Mouse (Mus musculus) erythroblast, adult 5-6 weeks (primary cell): ENCODE results near the gene Tlcd2. TPM values are rescaled to one million over a fixed set of nuclear protein-coding genes. Genes with fewer than 3 reads are reported as not detected.

ENCODE experiments used
- ATAC-seq: replicated peaks from 2 replicates; pipeline ENCODE4 v1.8.0; 2016; ENCODE audit warnings: moderate number of reproducible peaks, mild to moderate bottlenecking, moderate TSS enrichment, inconsistent platforms; ENCODE audit not compliant: poor library complexity, low FRiP score, severe bottlenecking
- total RNA-seq, 2 experiments: library from RNA; stranded (forward) in 1 of 2; stranded (reverse) in 1 of 2; fragments of 150-400 nt in 1 of 2; fragments of 200-764, 138-1000 nt in 1 of 2; gene quantifications; 2 replicates each; pipeline versions ENCODE4 v1.2.3 to v1.2.4; 2015 to 2017; ENCODE audit warnings: low replicate concordance in 2 of 2

The Tlcd2 gene
- total RNA-seq (2015; ENCODE audit: low replicate concordance), result 1.5 and 3.7 TPM in 2 replicates
- 1.3 and 5.5 TPM in 2 replicates for total RNA-seq (2017; ENCODE audit: low replicate concordance)

GRCm38 (mm10) chr11:75460844-75461742 lies at the start of gene Tlcd2:
Gene Tlcd2, plus strand, starts transcription at chr11:75461715.
- ATAC-seq, result peak; percentile 71

DNA sequence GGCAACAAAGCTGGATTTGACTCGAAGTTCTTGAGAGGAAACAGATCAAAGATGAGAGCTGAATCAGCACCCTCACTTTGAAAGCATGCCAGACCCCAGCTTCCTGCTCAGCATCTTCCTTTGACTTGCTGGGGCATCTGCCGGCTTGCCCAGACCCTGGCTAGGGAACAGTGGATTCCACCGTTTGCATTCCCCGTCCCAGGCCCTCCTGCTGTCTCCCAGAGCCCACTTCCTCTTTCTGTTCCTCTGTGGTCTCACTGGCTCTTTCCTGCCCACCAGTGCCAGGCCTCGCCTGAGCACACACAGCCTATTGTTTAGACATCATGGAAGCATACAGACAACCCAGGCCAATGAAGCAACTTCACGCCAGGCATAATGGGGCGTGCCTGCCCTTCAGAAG lies 46.4 kb upstream of the Tlcd2 start:
- no peak for ATAC-seq

- no peak for ATAC-seq
Observed at GRCm38 (mm10) chr11:75415994-75416393, 45.5 kb upstream of the Tlcd2 start.

GRCm38 (mm10) chr11:75420037-75420436 lies 41.5 kb upstream of the Tlcd2 start:
- ATAC-seq, result no peak

- ATAC-seq, result no peak
Observed at GRCm38 (mm10) chr11:75420810-75421374, 40.6 kb upstream of the Tlcd2 start.

DNA sequence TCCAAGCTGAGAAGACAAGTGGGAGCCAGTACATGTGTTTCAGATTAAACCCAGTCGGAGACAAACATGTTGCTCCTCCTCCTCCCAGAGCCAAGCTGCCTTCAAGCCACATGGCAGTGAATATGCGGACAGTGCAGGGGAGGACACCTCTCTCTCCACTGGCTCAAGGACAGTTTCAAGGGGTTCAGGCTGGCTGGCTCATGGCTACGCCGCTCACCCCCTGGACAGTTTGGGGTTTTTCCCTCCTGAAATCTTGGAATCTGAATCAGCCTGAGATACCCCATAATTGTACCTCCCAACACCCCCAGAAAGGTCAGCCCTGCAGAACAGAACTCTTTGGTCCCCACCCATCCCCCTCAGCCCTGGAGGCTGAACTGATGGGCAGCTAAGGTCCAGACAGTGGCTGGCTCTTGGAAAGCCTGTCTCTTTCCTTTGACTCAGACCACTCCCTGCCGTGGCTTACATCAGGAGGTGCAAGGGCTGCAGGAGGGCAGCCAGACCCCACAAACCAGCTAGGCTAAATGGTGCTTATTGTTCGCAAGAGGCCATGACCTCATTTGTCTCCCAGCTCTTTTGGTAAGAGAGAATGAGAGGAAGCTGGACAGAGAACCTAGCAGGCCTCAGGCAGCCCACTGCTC lies 40.0 kb upstream of the Tlcd2 start:
- no peak for ATAC-seq

DNA sequence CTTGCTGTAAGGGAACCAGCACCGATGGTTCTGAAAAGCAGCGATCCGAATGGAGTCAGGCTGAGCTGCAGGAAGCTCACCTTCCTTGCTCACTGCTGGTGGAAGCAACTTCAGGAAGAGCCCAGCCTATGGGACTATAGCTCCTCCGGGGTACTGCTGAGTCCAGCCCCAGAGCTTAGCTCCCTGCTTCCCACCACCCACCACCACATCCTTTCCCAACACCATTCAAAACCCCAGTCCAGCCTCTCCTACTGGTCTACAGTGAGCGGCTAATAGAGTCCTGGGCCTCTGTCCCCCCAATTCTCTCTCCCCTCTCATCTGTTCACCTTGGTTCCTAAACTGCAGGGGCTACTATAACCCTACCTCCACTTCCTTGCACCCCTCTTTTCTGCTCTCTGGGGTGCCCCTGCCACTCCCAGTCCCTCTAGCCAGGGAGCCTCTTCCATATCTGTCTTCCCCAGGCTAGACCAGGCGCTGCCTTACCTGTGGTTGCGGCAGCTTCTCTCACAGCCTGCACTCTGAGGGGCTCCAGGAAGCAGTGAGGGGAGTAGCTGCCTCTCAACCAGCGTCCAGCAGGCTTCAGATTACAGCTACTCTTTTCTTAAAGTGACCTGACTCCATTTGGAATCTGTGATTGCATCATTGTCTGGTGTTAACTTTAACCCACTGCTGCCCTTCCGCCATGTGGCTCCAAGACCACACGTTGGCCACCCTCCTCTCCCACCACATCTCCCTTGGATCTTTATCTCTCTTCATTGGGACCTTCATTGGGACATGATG lies 39.3 kb upstream of the Tlcd2 start, which contains the start of gene Serpinf1:
TSS of gene Serpinf1 (minus strand) at position 689 of the 780 bp plus-strand sequence.
- ATAC-seq, result no peak

DNA sequence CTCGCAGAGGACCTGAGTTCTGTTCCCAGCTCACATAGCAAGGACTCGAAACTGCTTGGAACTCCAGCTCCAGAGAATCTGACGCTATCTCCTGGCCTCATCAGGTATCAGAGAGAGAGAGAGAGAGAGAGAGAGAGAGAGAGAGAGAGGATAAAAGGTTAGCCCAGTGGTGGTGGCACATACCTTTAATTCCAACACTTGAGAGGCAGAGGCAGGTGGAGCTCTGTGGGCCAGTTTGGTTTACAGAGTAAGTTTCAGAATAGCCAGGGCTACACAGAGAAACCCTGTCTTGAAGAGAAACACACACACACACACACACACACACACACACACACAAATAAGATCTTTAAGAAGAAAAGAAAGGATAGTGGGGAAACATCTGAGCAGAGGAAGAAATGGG lies 38.4 kb upstream of the Tlcd2 start:
- ATAC-seq, result no peak

GRCm38 (mm10) chr11:75424033-75424432 lies 37.5 kb upstream of the Tlcd2 start:
- no peak for ATAC-seq

GRCm38 (mm10) chr11:75424459-75424858 lies 37.1 kb upstream of the Tlcd2 start:
- no peak for ATAC-seq

DNA sequence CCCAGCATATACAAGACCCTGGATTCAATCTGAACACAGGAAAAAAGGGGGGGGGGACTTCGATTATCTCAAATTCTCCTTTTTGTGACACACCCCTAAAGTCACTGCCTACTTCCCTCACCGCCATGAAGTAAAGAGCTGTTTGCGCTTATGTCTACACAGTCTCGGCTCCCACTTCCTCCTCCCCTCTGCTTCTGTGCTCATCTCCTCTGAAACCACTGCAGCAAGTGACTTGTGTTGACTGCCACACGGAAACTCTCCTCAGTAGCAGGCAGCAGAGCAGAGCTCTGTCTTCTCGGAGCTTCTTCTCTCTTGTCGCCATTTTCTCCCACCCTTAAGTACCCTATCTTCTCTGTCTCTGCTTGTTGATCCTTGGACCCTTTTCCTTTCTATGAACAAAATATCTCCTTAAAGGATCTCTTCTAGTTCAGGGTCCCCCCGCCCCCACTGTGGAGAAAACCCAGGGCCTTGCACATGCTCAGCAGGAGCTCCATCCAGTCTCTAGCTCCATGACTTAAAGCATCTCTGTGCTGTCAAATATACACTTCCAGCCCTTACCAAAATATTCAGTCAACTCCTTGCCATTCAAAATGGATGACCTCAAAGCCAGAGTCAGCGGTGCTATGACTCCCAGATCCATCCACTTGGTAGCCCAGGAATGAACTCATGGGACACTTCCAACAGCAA lies 32.4 kb upstream of the Tlcd2 start:
- no peak for ATAC-seq

DNA sequence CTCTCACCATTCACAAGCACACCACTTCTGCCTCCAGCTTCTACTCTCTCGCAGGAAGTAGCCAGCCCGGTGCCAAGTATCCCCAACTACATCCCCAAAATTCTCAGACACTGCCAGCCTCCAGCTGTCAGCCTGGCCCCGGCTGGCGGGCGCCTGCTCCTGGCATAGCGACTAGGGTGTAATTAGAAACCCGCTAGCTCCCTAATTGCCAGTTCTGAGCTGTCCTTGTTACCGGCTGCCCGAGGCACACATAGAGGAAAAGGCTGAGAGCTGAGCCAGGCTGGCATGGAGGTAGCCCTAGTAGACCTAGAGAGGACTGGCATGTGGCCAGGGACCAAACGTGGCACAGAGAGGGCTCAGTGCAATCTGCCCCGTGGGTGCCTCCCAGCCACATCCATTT lies 30.2 kb upstream of the Tlcd2 start:
- ATAC-seq, result no peak

- ATAC-seq, result no peak
Observed at GRCm38 (mm10) chr11:75434138-75434537, 27.4 kb upstream of the Tlcd2 start.

GRCm38 (mm10) chr11:75438194-75438593 lies 23.3 kb upstream of the Tlcd2 start:
- ATAC-seq, result no peak

- ATAC-seq, result no peak
Observed at GRCm38 (mm10) chr11:75438804-75439203, 22.7 kb upstream of the Tlcd2 start.

- no peak for ATAC-seq
Observed at GRCm38 (mm10) chr11:75439363-75439762, 22.2 kb upstream of the Tlcd2 start, which contains the start of gene Serpinf2. Gene Serpinf2, minus strand, starts transcription at chr11:75439591.

DNA sequence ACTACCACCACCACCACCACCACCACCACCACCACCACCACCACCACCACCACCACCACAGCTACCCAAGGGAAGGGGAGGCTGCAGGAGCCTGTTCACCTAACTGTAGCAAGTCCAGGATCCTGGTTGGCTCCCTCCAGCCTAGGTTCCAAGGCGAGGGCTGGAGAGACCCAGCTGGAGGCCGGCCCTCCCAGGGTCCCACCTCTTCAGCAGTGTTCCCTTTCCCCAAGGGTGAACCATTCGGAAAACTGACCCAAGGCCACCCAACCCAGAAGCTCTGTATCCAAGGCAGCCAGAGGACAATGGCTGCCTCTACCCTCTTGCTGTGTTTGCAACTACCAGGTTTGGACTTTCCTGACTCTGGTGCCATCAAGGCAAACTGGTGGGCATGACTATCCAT lies 21.6 kb upstream of the Tlcd2 start:
- ATAC-seq, result no peak

DNA sequence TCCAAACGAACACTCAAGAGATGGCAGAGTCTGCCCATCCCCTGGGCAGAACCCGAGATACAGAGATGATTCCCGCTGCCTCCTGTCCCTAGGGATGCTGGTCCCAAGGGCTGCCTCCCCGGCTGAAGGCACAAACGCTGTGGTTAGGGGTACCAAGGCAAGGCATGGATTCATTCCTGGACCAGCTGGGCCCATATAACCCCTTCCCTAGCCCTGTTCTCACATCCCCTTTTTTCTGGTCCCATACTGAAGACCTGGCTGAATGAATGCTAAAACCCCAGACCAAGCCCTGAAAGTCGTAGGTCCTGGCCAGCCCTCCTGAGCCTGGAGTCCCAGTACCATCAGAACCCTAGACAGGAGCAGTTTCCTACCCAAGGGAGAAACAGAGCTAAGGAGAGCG lies 20.5 kb upstream of the Tlcd2 start:
- ATAC-seq, result no peak

DNA sequence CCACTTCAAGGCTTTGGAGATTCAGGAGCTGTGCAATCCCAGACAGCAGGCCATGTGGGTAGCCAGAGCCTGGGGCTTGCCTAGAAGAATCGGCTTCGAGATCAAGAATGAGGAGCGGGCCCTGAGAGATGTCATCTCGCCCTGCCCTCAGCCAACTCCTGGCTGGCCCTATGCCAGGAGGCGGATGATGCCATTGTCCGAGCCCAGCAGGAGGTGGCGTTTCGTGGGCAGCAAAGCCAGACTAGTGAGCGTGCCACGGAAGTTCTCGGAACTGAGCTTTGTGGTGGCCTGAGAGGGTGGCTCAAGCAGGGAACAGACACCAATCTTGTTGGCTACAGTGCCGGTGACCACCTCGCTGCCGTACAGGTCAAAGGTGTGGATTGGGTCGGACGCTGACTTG lies 19.9 kb upstream of the Tlcd2 start:
- ATAC-seq, result no peak
